Mouse (Mus musculus) ES-E14 (cell line): ENCODE measurements around the gene Cux2. TPM values are rescaled to one million over a fixed set of nuclear protein-coding genes. Genes with fewer than 3 reads are reported as not detected.

Experiments
- DNase-seq: peaks from one replicate; pipeline ENCODE4 v3.0.0-alpha.2; 2013; ENCODE audit warnings: low read depth, low spot score
- H3K27ac ChIP-seq: 2 replicates; pipeline ENCODE4 v1.5.1; 2012; ENCODE audit warnings: low read depth, mild to moderate bottlenecking, low read length, moderate library complexity, mixed read lengths; ENCODE audit not compliant: poor library complexity, insufficient read depth, severe bottlenecking
- H3K36me3 ChIP-seq: 2 replicates; pipeline ENCODE4 v1.6.1; 2012; ENCODE audit warnings: mild to moderate bottlenecking, low read length, moderate library complexity, mixed read lengths; ENCODE audit not compliant: control insufficient read depth, poor library complexity, insufficient read depth, severe bottlenecking
- H3K4me1 ChIP-seq, 2 experiments: fragments of 150-350 bp in 1 of 2; sonication (generic) in 1 of 2; 2 replicates each; pipeline ENCODE4 v1.6.1; 2012; ENCODE audit warnings: low read length in 2 of 2, mild to moderate bottlenecking in 1 of 2, mixed read lengths in 1 of 2; ENCODE audit not compliant: control insufficient read depth in 2 of 2, insufficient read depth in 2 of 2, poor library complexity in 1 of 2
- H3K4me3 ChIP-seq, 2 experiments: fragments of 150-350 bp in 1 of 2; sonication (generic) in 1 of 2; 2 replicates each; pipeline ENCODE4 v1.5.1; 2012; ENCODE audit warnings: low read length in 2 of 2, low read depth in 1 of 2, mild to moderate bottlenecking in 1 of 2, mixed read lengths in 1 of 2; ENCODE audit not compliant: insufficient read depth in 1 of 2, poor library complexity in 1 of 2, severe bottlenecking in 1 of 2
- H3K9ac ChIP-seq: 2 replicates; pipeline ENCODE4 v1.6.1; 2012; ENCODE audit warnings: low read depth, mild to moderate bottlenecking, low read length, mixed read lengths; ENCODE audit not compliant: poor library complexity, insufficient read depth, severe bottlenecking
- H3K9me3 ChIP-seq: fragments of 150-350 bp; sonication (generic); 2 replicates; pipeline ENCODE4 v1.6.1; 2012; ENCODE audit warnings: low read depth, mild to moderate bottlenecking, low read length; ENCODE audit not compliant: control insufficient read depth, insufficient read depth
- CHD2 ChIP-seq: IDR thresholded peaks from 2 replicates; pipeline ENCODE4 v1.6.1; 2014; ENCODE audit warnings: mild to moderate bottlenecking, low read depth, low read length, inconsistent platforms
- HCFC1 ChIP-seq: IDR thresholded peaks from 2 replicates; pipeline ENCODE4 v1.6.1; 2012; ENCODE audit warnings: low read length, inconsistent platforms, borderline replicate concordance; ENCODE audit not compliant: insufficient read depth
- MAFK ChIP-seq: IDR thresholded peaks from 2 replicates; pipeline ENCODE4 v1.6.1; 2014; ENCODE audit warnings: mild to moderate bottlenecking, low read depth, low read length, inconsistent platforms; ENCODE audit not compliant: insufficient read depth
- ZC3H11A ChIP-seq: IDR thresholded peaks from 2 replicates; pipeline ENCODE4 v1.6.1; 2012; ENCODE audit warnings: low read depth, mild to moderate bottlenecking, inconsistent platforms, low read length, borderline replicate concordance
- ZNF384 ChIP-seq: IDR thresholded peaks from 2 replicates; pipeline ENCODE4 v1.6.1; 2012; ENCODE audit warnings: low read depth, low read length, inconsistent platforms
- in situ Hi-C, 2 experiments: fragments of 600-800 bp; cut with MboI; formaldehyde crosslinking; loops; one replicate each; pipeline ENCODE4 v1.15.1; 2025; ENCODE audit warnings: low sequenced_read_pairs in 2 of 2, inconsistent platforms in 1 of 2; ENCODE audit not compliant: unreplicated experiment in 2 of 2
- total RNA-seq: library from RNA; depleted of rRNA; stranded (reverse); fragments of 300-350 nt; gene quantifications from 2 replicates; pipeline ENCODE4 v1.2.3, GENCODE M21; 2012

Gene Cux2
- total RNA-seq, 1 experiment = 1.8 TPM

- H3K4me3 ChIP-seq = no peak overlapping the region
- H3K9ac ChIP-seq = no peak overlapping the region
- no peaks in the 10 kb centered on the region for H3K9me3 ChIP-seq
- H3K27ac ChIP-seq = no peak overlapping the region
- in situ Hi-C loops = no loop called here
- peaks cover 0 to 2% of the 10 kb centered on the region in 2 experiments; a peak in 1 of 4 replicates for H3K4me1 ChIP-seq
- no peak for DNase-seq
- H3K36me3 ChIP-seq = no peaks in the 10 kb centered on the region
- no peak for TF ChIP-seq HCFC1
These were observed 130.7 kb downstream of the Cux2 start for GRCm38 (mm10) chr5:121919216-121919615.

GRCm38 (mm10) chr5:121916813-121917212 lies 133.1 kb downstream of the Cux2 start:
- no peak overlapping the region for H3K4me3 ChIP-seq
- in situ Hi-C loops = no loop called here
- TF ChIP-seq ZC3H11A (no peak), HCFC1 (no peak), MAFK (no peak), ZNF384 (no peak), CHD2 (no peak)
- H3K9ac ChIP-seq = no peak overlapping the region
- no peaks in the 10 kb centered on the region for H3K4me1 ChIP-seq
- H3K36me3 ChIP-seq = no peaks in the 10 kb centered on the region
- H3K27ac ChIP-seq = no peak overlapping the region
- H3K9me3 ChIP-seq = no peaks in the 10 kb centered on the region
- DNase-seq = no peak

GRCm38 (mm10) chr5:121913999-121914398 lies 135.9 kb downstream of the Cux2 start:
- in situ Hi-C loops = no loop called here
- peak overlapping the region; percentile 1 to 36; a peak in 1 of 4 replicates for H3K4me3 ChIP-seq
- H3K36me3 ChIP-seq = no peaks in the 10 kb centered on the region
- H3K9me3 ChIP-seq = no peaks in the 10 kb centered on the region
- no peak for DNase-seq
- H3K9ac ChIP-seq = peak overlapping the region; percentile 30; the same call in 1 of the 2 replicates
- no peak overlapping the region for H3K27ac ChIP-seq
- peaks cover 0 to 3% of the 10 kb centered on the region in 2 experiments; a peak in 1 of 4 replicates for H3K4me1 ChIP-seq
- no peak for TF ChIP-seq ZNF384

- in situ Hi-C loops = no loop called here
- no peak overlapping the region for H3K27ac ChIP-seq
- no peaks in the 10 kb centered on the region for H3K9me3 ChIP-seq
- peaks cover 0 to 8% of the 10 kb centered on the region in 2 experiments; a peak in 1 of 4 replicates for H3K4me1 ChIP-seq
- H3K4me3 ChIP-seq = no peak overlapping the region
- no peak overlapping the region for H3K9ac ChIP-seq
- no peaks in the 10 kb centered on the region for H3K36me3 ChIP-seq
- DNase-seq = no peak
- TF ChIP-seq ZNF384 = no peak
- TF ChIP-seq MAFK = no peak
- no peak for TF ChIP-seq HCFC1
- TF ChIP-seq CHD2 = no peak
- TF ChIP-seq ZC3H11A = no peak
These were observed 140.5 kb downstream of the Cux2 start for GRCm38 (mm10) chr5:121909226-121909985.

GRCm38 (mm10) chr5:121905671-121906070 lies 144.2 kb downstream of the Cux2 start:
- H3K9ac ChIP-seq = no peak overlapping the region
- H3K27ac ChIP-seq = no peak overlapping the region
- DNase-seq = no peak
- H3K36me3 ChIP-seq = no peaks in the 10 kb centered on the region
- H3K9me3 ChIP-seq = no peaks in the 10 kb centered on the region
- TF ChIP-seq HCFC1 (no peak), CHD2 (no peak), ZC3H11A (no peak), ZNF384 (no peak), MAFK (no peak)
- no peak overlapping the region for H3K4me3 ChIP-seq
- in situ Hi-C loops = no loop called here
- H3K4me1 ChIP-seq = peaks cover 0 to 8% of the 10 kb centered on the region in 2 experiments; a peak in 1 of 4 replicates
